Mouse (Mus musculus) adrenal gland, postnatal 25 days (tissue): Measurements from ENCODE around the gene Slc31a1. TPM values are rescaled to one million over a fixed set of nuclear protein-coding genes. Genes with fewer than 3 reads are reported as not detected.

Experiments used
- total RNA-seq: library from RNA; stranded (reverse); gene quantifications from 2 replicates; pipeline ENCODE4 v1.2.3, GENCODE M21; 2021

Slc31a1 gene
- total RNA-seq, 1 experiment from 2014 or later, result 50.7 TPM

Other genes with a start within 250 kb of the Slc31a1 start
- gene Mup21, start 209.9 kb upstream of the Slc31a1 start, total RNA-seq, result not detected in 2 replicates
- 3.8 and 5.2 TPM in 2 replicates for gene Zfp37, start 129.7 kb upstream of the Slc31a1 start, total RNA-seq
- gene Slc31a2, start 98.2 kb upstream of the Slc31a1 start, total RNA-seq, result 27.7 and 30.6 TPM in 2 replicates
- gene Fkbp15, start 179 bp upstream of the Slc31a1 start, total RNA-seq, result 34.9 and 42.5 TPM in 2 replicates
- 70.4 and 85.8 TPM in 2 replicates for gene Cdc26, start 47.9 kb downstream of the Slc31a1 start, total RNA-seq
- gene Prpf4, start 48.1 kb downstream of the Slc31a1 start, total RNA-seq, result 28.4 and 30.2 TPM in 2 replicates
- gene Rnf183, start 74.5 kb downstream of the Slc31a1 start, total RNA-seq, result not detected in 2 replicates
- gene Wdr31, start 110.2 kb downstream of the Slc31a1 start, total RNA-seq, result 2.4 and 3.0 TPM in 2 replicates
- 2.4 and 3.5 TPM in 2 replicates for gene Bspry, start 119.3 kb downstream of the Slc31a1 start, total RNA-seq
- gene Hdhd3, start 142.7 kb downstream of the Slc31a1 start, total RNA-seq, result 10.2 and 14.6 TPM in 2 replicates
- 78.1 and 97.7 TPM in 2 replicates for gene Alad, start 159.2 kb downstream of the Slc31a1 start, total RNA-seq
- gene Pole3, start 164.3 kb downstream of the Slc31a1 start, total RNA-seq, result 49.0 and 52.2 TPM in 2 replicates
- gene 4933430I17Rik, start 164.6 kb downstream of the Slc31a1 start, total RNA-seq, result 0.64 TPM in 1 of 2 replicates, not detected in the other
- gene Rgs3, start 199.1 kb downstream of the Slc31a1 start, total RNA-seq, result 31.5 TPM in 2 replicates